Mouse (Mus musculus) heart, embryonic 14.5 days (tissue): ENCODE data around the gene Snx11. TPM values are rescaled to one million over a fixed set of nuclear protein-coding genes. Genes with fewer than 3 reads are reported as not detected.
A peak's percentile ranks its signal among the peaks of the same experiment; 100 is the strongest.
"Not testable (repeated sequence)": the region's sequence is repeated elsewhere in the genome, so short reads cannot be mapped to it uniquely, and the experiment has no call there.

Source experiments
- ATAC-seq: fragments of 200-750 bp; cut with Nextera tagmentation; 2 replicates; pipeline ENCODE4 v1.8.0; 2017; ENCODE audit warnings: low read depth, moderate TSS enrichment; ENCODE audit not compliant: insufficient number of reproducible peaks, insufficient read depth, low FRiP score
- H3K27ac ChIP-seq, 2 experiments: fragments of 200-500 bp in 1 of 2; fragments of 300-500 bp in 1 of 2; sonication (generic) in 1 of 2; replicated peaks in 1 of 2; 2 replicates each; pipeline ENCODE4 v1.5.1; 2012 to 2014; ENCODE audit warnings: low read depth in 2 of 2, low read length in 2 of 2, control low read depth in 1 of 2, mild to moderate bottlenecking in 1 of 2, mixed read lengths in 1 of 2; ENCODE audit not compliant: control insufficient read depth in 1 of 2, insufficient read depth in 1 of 2
- H3K27me3 ChIP-seq: fragments of 300-500 bp; sonication (generic); 2 replicates; pipeline ENCODE4 v1.6.1; 2014; ENCODE audit warnings: mild to moderate bottlenecking, low read length, control low read depth; ENCODE audit not compliant: control insufficient read depth, insufficient read depth
- H3K36me3 ChIP-seq: fragments of 300-500 bp; sonication (generic); 2 replicates; pipeline ENCODE4 v1.6.1; 2014; ENCODE audit warnings: mild to moderate bottlenecking, control low read depth, low read length, mixed read lengths; ENCODE audit not compliant: control insufficient read depth, insufficient read depth
- H3K4me1 ChIP-seq, 2 experiments: fragments of 200-500 bp in 1 of 2; fragments of 300-500 bp in 1 of 2; sonication (generic) in 1 of 2; 2 replicates each; pipeline ENCODE4 v1.6.1; 2012 to 2014; ENCODE audit warnings: low read length in 2 of 2, control low read depth in 1 of 2, mixed read lengths in 1 of 2; ENCODE audit not compliant: control insufficient read depth in 2 of 2, insufficient read depth in 2 of 2
- H3K4me2 ChIP-seq: fragments of 300-500 bp; sonication (generic); 2 replicates; pipeline ENCODE4 v1.6.1; 2014; ENCODE audit warnings: mild to moderate bottlenecking, low read length
- H3K4me3 ChIP-seq, 2 experiments: fragments of 200-500 bp in 1 of 2; fragments of 300-500 bp in 1 of 2; sonication (generic) in 1 of 2; 2 replicates each; pipeline ENCODE4 v1.5.1; 2012 to 2014; ENCODE audit warnings: low read length in 2 of 2, mild to moderate bottlenecking in 2 of 2, control low read depth in 1 of 2, low read depth in 1 of 2, moderate library complexity in 1 of 2; ENCODE audit not compliant: control insufficient read depth in 1 of 2, insufficient read depth in 1 of 2
- H3K9ac ChIP-seq: fragments of 300-500 bp; sonication (generic); 2 replicates; pipeline ENCODE4 v1.6.1; 2014; ENCODE audit warnings: mild to moderate bottlenecking, low read length
- H3K9me3 ChIP-seq: fragments of 300-500 bp; sonication (generic); 2 replicates; pipeline ENCODE4 v1.6.1; 2016; ENCODE audit warnings: low read length, control low read depth; ENCODE audit not compliant: control insufficient read depth
- WGBS: fragments of 180-500 bp; shearing (Covaris S2); extraction: QIAGEN DNeasy Blood & Tissue Kit; methylation state at CpG from one replicate; pipeline ENCODE4 v1.1.7; 2014; 5-methylcytosine and 5-hydroxymethylcytosine counted together
- polyA plus RNA-seq: library from polyadenylated mRNA; unstranded; fragments of >200 nt; fragmentation: Nextera tagmentation; extraction: Ambion mirVana; gene quantifications from 2 replicates; pipeline ENCODE4 v1.2.1, GENCODE M21; 2014

The Snx11 gene
- polyA plus RNA-seq, 1 experiment from 2014 or later: 6.1 TPM

- Histone ChIP-seq H3K4me2 (peak overlapping the region; percentile 75), H3K4me3 (peak overlapping the region; percentile 75 to 78), H3K27ac (peak overlapping the region in 1 of 2 experiments; percentile 64; a peak in 1 of 4 replicates), H3K9ac (peak overlapping the region; percentile 69)
- H3K9me3 ChIP-seq, H3K4me1 ChIP-seq, H3K27me3 ChIP-seq, H3K36me3 ChIP-seq, ATAC-seq: not testable (repeated sequence)
- 61% methylated on average over 10 of the region's 10 CpGs for WGBS
Measured at GRCm38 (mm10) chr11:96778061-96778627, 785 bp upstream of the Snx11 start.

DNA sequence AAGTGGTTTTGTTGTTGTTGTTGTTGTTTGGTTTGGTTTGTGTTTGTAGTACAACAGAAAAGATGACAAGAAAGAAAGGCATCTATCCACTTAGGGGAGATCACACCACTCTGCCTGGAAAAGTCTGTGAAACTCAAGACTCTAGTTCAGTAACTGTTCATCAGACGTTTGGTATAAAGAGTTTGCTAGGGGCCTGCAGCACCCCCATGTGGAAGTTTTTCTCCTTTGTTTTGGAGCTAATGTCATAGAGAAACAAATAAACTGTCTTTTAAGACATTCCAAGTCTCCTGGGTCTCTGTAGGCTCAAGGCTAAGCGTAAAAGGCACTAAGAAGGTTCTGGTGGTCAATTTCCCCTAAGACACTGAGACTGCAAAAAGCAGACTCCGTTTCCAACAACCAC, 1.3 kb downstream of the Snx11 start:
- Histone ChIP-seq H3K9me3 (no peaks in the 10 kb centered on the region), H3K36me3 (peaks cover 27% of the 10 kb centered on the region), H3K4me1 (peaks cover 3 to 9% of the 10 kb centered on the region in 2 experiments; a peak in 3 of 4 replicates), H3K4me2 (no peak overlapping the region), H3K4me3 (no peak overlapping the region), H3K27me3 (no peaks in the 10 kb centered on the region), H3K9ac (no peak overlapping the region), H3K27ac (no peak overlapping the region)
- no peak for ATAC-seq
- WGBS: 44% methylated on average over 3 of the region's 3 CpGs

DNA sequence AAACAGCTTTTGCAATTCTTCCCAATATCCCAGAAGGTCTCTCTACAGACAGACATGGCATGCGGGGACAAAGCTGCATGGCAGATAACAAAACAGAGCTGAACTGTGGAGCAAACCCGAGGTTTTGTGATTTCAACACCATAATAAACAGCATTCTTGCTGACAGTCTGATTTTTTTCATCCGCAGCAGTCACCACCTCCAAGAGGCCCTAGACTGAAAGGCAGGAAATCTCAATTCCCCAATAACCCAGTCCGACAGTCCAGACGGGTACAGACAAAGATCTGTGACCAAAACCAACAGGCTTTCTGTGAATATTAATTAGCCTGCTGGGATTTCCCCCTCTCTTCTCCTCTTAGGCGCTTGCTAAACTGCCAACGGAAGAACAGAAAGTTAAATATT, 1.7 kb downstream of the Snx11 start:
- no peaks in the 10 kb centered on the region for H3K27me3 ChIP-seq
- H3K36me3 ChIP-seq: peaks cover 31% of the 10 kb centered on the region
- H3K9ac ChIP-seq: no peak overlapping the region
- H3K4me2 ChIP-seq: no peak overlapping the region
- no peak overlapping the region for H3K27ac ChIP-seq
- WGBS: 82% methylated on average over 7 of the region's 7 CpGs
- H3K9me3 ChIP-seq: no peaks in the 10 kb centered on the region
- ATAC-seq: no peak
- peaks cover 3 to 9% of the 10 kb centered on the region in 2 experiments; a peak in 3 of 4 replicates for H3K4me1 ChIP-seq
- no peak overlapping the region for H3K4me3 ChIP-seq

GRCm38 (mm10) chr11:96775063-96775462, 2.3 kb downstream of the Snx11 start:
- WGBS: 82% methylated on average over 8 of the region's 8 CpGs
- Histone ChIP-seq H3K9ac (no peak overlapping the region), H3K4me3 (no peak overlapping the region), H3K27ac (no peak overlapping the region), H3K4me2 (no peak overlapping the region), H3K36me3 (peaks cover 37% of the 10 kb centered on the region), H3K9me3 (no peaks in the 10 kb centered on the region), H3K27me3 (no peaks in the 10 kb centered on the region), H3K4me1 (peaks cover 3 to 9% of the 10 kb centered on the region in 2 experiments; a peak in 3 of 4 replicates)
- no peak for ATAC-seq

- WGBS: 84% methylated on average over 3 of the region's 3 CpGs
- no peak overlapping the region for H3K9ac ChIP-seq
- H3K4me2 ChIP-seq: no peak overlapping the region
- peaks cover 3 to 9% of the 10 kb centered on the region in 2 experiments; a peak in 3 of 4 replicates for H3K4me1 ChIP-seq
- H3K27ac ChIP-seq: no peak overlapping the region
- no peaks in the 10 kb centered on the region for H3K27me3 ChIP-seq
- H3K36me3 ChIP-seq: peaks cover 42% of the 10 kb centered on the region
- no peak overlapping the region for H3K4me3 ChIP-seq
- H3K9me3 ChIP-seq: no peaks in the 10 kb centered on the region
- no peak for ATAC-seq
Measured at GRCm38 (mm10) chr11:96774536-96774935, 2.8 kb downstream of the Snx11 start.

- Histone ChIP-seq H3K4me3 (no peak overlapping the region), H3K4me2 (no peak overlapping the region), H3K9ac (no peak overlapping the region), H3K27me3 (no peaks in the 10 kb centered on the region), H3K27ac (no peak overlapping the region), H3K4me1 (peaks cover 3 to 9% of the 10 kb centered on the region in 2 experiments; a peak in 3 of 4 replicates), H3K36me3 (peaks cover 56% of the 10 kb centered on the region), H3K9me3 (no peaks in the 10 kb centered on the region)
- no peak for ATAC-seq
- WGBS: 89% methylated on average over 9 of the region's 9 CpGs
Measured at GRCm38 (mm10) chr11:96772413-96772812, 4.9 kb downstream of the Snx11 start.

- H3K4me3 ChIP-seq: no peak overlapping the region
- H3K9ac ChIP-seq: no peak overlapping the region
- peaks cover 60% of the 10 kb centered on the region for H3K36me3 ChIP-seq
- no peak overlapping the region for H3K27ac ChIP-seq
- ATAC-seq: no peak
- H3K9me3 ChIP-seq: no peaks in the 10 kb centered on the region
- no peak overlapping the region for H3K4me2 ChIP-seq
- H3K27me3 ChIP-seq: no peaks in the 10 kb centered on the region
- peaks cover 0 to 2% of the 10 kb centered on the region in 2 experiments; a peak in 2 of 4 replicates for H3K4me1 ChIP-seq
- WGBS: 95% methylated on average over 9 of the region's 9 CpGs
Measured at GRCm38 (mm10) chr11:96771274-96771975, 5.9 kb downstream of the Snx11 start.
